Mouse (Mus musculus) left cerebral cortex, postnatal 36 days (tissue): ENCODE results near the gene C77080. TPM values are rescaled to one million over a fixed set of nuclear protein-coding genes. Genes with fewer than 3 reads are reported as not detected.

Source experiments
- DNase-seq, 2 experiments: peaks; one replicate each; pipeline ENCODE4 v3.0.0; 2021 to 2022; ENCODE audit warnings: low spot score in 2 of 2, mixed read lengths in 1 of 2
- intact Hi-C: fragments of 180-260 bp; cut with DNase I; formaldehyde crosslinking; loops from one replicate; pipeline ENCODE4 v1.15.1; 2025
- total RNA-seq, 2 experiments: library from RNA; stranded (reverse); gene quantifications; 2 replicates each; pipeline ENCODE4 v1.2.3; 2021

C77080 gene
- total RNA-seq: 10 to 100 TPM; 19.7 to 27.1 TPM

- intact Hi-C loops: no loop called here
- no peak for DNase-seq
These were observed at the start of gene C77080 for GRCm38 (mm10) chr4:129261196-129261595. TSS of gene C77080 (minus strand) at chr4:129261404.

GRCm38 (mm10) chr4:129307936-129308335 lies 46.7 kb upstream of the C77080 start:
- intact Hi-C loops: no loop called here
- DNase-seq: no peak

- no peak for DNase-seq
- intact Hi-C loops: no loop called here
These were observed 43.1 kb upstream of the C77080 start for GRCm38 (mm10) chr4:129304306-129304705.

- no peak for DNase-seq
- intact Hi-C loops: no loop called here
These were observed 42.6 kb upstream of the C77080 start for GRCm38 (mm10) chr4:129303816-129304215.

- intact Hi-C loops: no loop called here
- no peak for DNase-seq
These were observed 42.2 kb upstream of the C77080 start for GRCm38 (mm10) chr4:129303401-129303800.

- intact Hi-C loops: no loop called here
These were observed 37.9 kb upstream of the C77080 start for GRCm38 (mm10) chr4:129299121-129299520.

GRCm38 (mm10) chr4:129297724-129298123 lies 36.5 kb upstream of the C77080 start:
- peak; percentile 41 to 49 for DNase-seq
- intact Hi-C loops: no loop called here

More at GRCm38 (mm10) chr4:129299121-129299520, 37.9 kb upstream of the C77080 start:
- DNase-seq: no peak

GRCm38 (mm10) chr4:129296066-129296465 lies 34.9 kb upstream of the C77080 start:
- intact Hi-C loops: no loop called here
- DNase-seq: no peak

- DNase-seq: no peak
- intact Hi-C loops: no loop called here
These were observed 34.0 kb upstream of the C77080 start for GRCm38 (mm10) chr4:129295188-129295587.

GRCm38 (mm10) chr4:129293702-129294101 lies 32.5 kb upstream of the C77080 start:
- intact Hi-C loops: no loop called here
- no peak for DNase-seq

- DNase-seq: no peak
- intact Hi-C loops: no loop called here
These were observed 31.6 kb upstream of the C77080 start for GRCm38 (mm10) chr4:129292831-129293230.

- DNase-seq: no peak
- intact Hi-C loops: no loop called here
These were observed 28.5 kb upstream of the C77080 start for GRCm38 (mm10) chr4:129289671-129290070.

GRCm38 (mm10) chr4:129288067-129288466 lies 26.9 kb upstream of the C77080 start:
- intact Hi-C loops: no loop called here
- DNase-seq: no peak

GRCm38 (mm10) chr4:129287472-129287981 lies 26.3 kb upstream of the C77080 start, which contains the start of gene Sync:
TSS of gene Sync (plus strand) at chr4:129287617.
- intact Hi-C loops: no loop called here
- no peak for DNase-seq

- no peak for DNase-seq
- intact Hi-C loops: no loop called here
These were observed 25.7 kb upstream of the C77080 start for GRCm38 (mm10) chr4:129286683-129287471.

- intact Hi-C loops: no loop called here
- DNase-seq: no peak
These were observed 24.9 kb upstream of the C77080 start for GRCm38 (mm10) chr4:129286001-129286682.

- no peak for DNase-seq
- intact Hi-C loops: no loop called here
These were observed 23.5 kb upstream of the C77080 start for GRCm38 (mm10) chr4:129284685-129285084.

GRCm38 (mm10) chr4:129283226-129283625 lies 22.0 kb upstream of the C77080 start:
- DNase-seq: no peak
- intact Hi-C loops: no loop called here

- intact Hi-C loops: no loop called here
- DNase-seq: no peak
These were observed 21.6 kb upstream of the C77080 start for GRCm38 (mm10) chr4:129282786-129283185.

GRCm38 (mm10) chr4:129276453-129276865 lies 15.3 kb upstream of the C77080 start:
- intact Hi-C loops: loop anchor here (2.0 to 5.0 kb wide), 3 partner anchors 39 to 129 kb away; no protein-coding TSS in a partner anchor
- DNase-seq: peak; percentile 90 to 93

- peak in 1 of 2 experiments; percentile 57 for DNase-seq
- intact Hi-C loops: no loop called here
These were observed 11.5 kb upstream of the C77080 start for GRCm38 (mm10) chr4:129272756-129273046.
